Mouse (Mus musculus): ENCODE results near the gene Plekhg6. TPM values are rescaled to one million over a fixed set of nuclear protein-coding genes. Genes with fewer than 3 reads are reported as not detected.

Gene Plekhg6
- polyA plus RNA-seq, 1 experiment from 2014 or later = 0.08 TPM

DNA sequence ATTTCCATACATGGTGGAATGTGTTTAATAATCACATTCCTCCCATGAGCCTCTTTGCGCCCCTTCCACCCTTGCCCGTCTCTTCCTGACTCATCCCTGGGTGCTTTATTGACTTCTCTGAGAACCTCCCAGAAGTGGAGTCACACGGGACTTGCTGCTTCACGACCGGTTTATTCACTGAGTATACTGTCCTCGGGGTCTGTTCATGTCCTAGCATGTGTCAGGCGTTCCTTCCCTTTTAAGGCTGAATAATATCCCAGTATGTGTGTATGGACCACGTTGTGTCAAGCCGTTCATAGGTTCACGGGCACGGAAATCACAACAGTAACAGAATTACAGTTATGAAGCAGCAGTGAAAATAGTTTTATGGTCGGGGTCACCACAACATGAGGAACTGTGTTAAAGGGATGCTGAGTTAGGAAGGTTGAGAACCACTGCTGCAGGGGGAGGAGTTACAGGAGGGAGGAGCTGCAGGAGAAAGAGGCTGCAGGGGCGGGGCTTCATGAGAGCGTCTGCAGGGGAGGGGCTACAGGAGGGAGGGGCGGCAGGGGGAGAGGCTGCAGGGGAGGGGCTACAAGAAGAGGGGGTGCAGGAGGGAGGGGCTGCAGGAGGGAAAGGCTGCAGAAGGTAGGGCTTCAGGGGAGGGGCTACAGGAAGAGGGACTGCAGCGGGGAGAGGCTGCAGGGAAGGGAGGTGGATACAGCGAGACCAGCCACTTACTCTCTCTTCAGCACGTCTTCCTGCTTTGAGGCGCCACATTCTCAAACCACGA lies 41.6 kb upstream of the Plekhg6 start:
- no peak overlapping the region for H3K9ac ChIP-seq (replicated peaks; ENCODE audit: low read length)
- WGBS = 22% methylated on average over 20 of the region's 20 CpGs
- H3K9me3 ChIP-seq (replicated peaks; ENCODE audit: control insufficient read depth, low read length) = no peaks in the 10 kb centered on the region
- DNase-seq (ENCODE audit: low spot score) = peak; percentile 82
- H3K27me3 ChIP-seq (ENCODE audit: control insufficient read depth, insufficient read depth, low read length) = no peaks in the 10 kb centered on the region
- no peaks in the 10 kb centered on the region; the same call in 1 of the 2 replicates for H3K4me1 ChIP-seq (ENCODE audit: control insufficient read depth, insufficient read depth, low read length)
- H3K4me2 ChIP-seq (ENCODE audit: low read depth, low read length) = peak overlapping the region; percentile 10
- 0 out of 2 replicates have a peak, but pooled peaks have one; percentile 6 for ATAC-seq (replicated peaks; ENCODE audit: insufficient number of reproducible peaks, low FRiP score, low TSS enrichment, low read depth)
- H3K36me3 ChIP-seq (replicated peaks; ENCODE audit: control insufficient read depth, insufficient read depth, low read depth, low read length) = no peaks in the 10 kb centered on the region
- no peak overlapping the region for H3K4me3 ChIP-seq (ENCODE audit: low read depth, low read length)
- H3K27ac ChIP-seq (replicated peaks; ENCODE audit: low read depth, low read length) = no peak overlapping the region

- 72% methylated on average over 16 of the region's 16 CpGs for WGBS
- H3K4me3 ChIP-seq (ENCODE audit: low read depth, low read length) = no peak overlapping the region
- no peak for DNase-seq (ENCODE audit: low spot score)
- H3K9me3 ChIP-seq (replicated peaks; ENCODE audit: control insufficient read depth, low read length) = no peaks in the 10 kb centered on the region
- H3K36me3 ChIP-seq (replicated peaks; ENCODE audit: control insufficient read depth, insufficient read depth, low read depth, low read length) = no peaks in the 10 kb centered on the region
- no peak overlapping the region for H3K4me2 ChIP-seq (ENCODE audit: low read depth, low read length)
- H3K27ac ChIP-seq (replicated peaks; ENCODE audit: low read depth, low read length) = no peak overlapping the region
- no peak overlapping the region for H3K9ac ChIP-seq (replicated peaks; ENCODE audit: low read length)
- H3K27me3 ChIP-seq (ENCODE audit: control insufficient read depth, insufficient read depth, low read length) = no peaks in the 10 kb centered on the region
- ATAC-seq (replicated peaks; ENCODE audit: insufficient number of reproducible peaks, low FRiP score, low TSS enrichment, low read depth) = no peak
- H3K4me1 ChIP-seq (ENCODE audit: control insufficient read depth, insufficient read depth, low read length) = no peaks in the 10 kb centered on the region
Measured at GRCm38 (mm10) chr6:125420458-125421063, 40.0 kb upstream of the Plekhg6 start.

GRCm38 (mm10) chr6:125418744-125419143 lies 38.2 kb upstream of the Plekhg6 start:
- WGBS = 13% methylated on average over 9 of the region's 9 CpGs
- no peaks in the 10 kb centered on the region for H3K9me3 ChIP-seq (replicated peaks; ENCODE audit: control insufficient read depth, low read length)
- peak; percentile 43 for ATAC-seq (replicated peaks; ENCODE audit: insufficient number of reproducible peaks, low FRiP score, low TSS enrichment, low read depth)

DNA sequence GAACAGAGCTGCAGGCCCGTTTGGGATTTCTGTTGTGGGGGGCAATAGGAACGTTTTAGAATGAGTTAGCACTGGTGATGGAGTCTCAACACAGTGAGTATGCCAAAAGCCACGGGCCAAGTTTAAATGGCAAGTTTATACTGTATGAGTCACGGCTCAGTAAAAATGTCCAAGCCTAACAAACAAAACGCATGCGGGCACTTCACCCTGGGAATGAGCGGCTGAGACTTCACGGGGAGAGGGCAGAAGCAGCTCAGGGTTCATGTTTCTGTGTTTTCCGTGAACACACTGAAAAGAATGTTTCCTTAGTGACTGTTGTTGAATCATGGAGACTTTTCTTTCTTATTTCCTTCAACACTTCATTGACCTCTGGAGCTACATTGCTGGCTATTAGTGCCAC lies 32.7 kb upstream of the Plekhg6 start:
- no peaks in the 10 kb centered on the region for H3K27me3 ChIP-seq (ENCODE audit: control insufficient read depth, insufficient read depth, low read length)
- no peak for DNase-seq (ENCODE audit: low spot score)
- H3K4me3 ChIP-seq (ENCODE audit: low read depth, low read length) = no peak overlapping the region
- 73% methylated on average over 9 of the region's 9 CpGs for WGBS
- H3K4me2 ChIP-seq (ENCODE audit: low read depth, low read length) = no peak overlapping the region
- no peak overlapping the region for H3K9ac ChIP-seq (replicated peaks; ENCODE audit: low read length)
- ATAC-seq (replicated peaks; ENCODE audit: insufficient number of reproducible peaks, low FRiP score, low TSS enrichment, low read depth) = no peak
- no peaks in the 10 kb centered on the region for H3K36me3 ChIP-seq (replicated peaks; ENCODE audit: control insufficient read depth, insufficient read depth, low read depth, low read length)
- H3K27ac ChIP-seq (replicated peaks; ENCODE audit: low read depth, low read length) = no peak overlapping the region
- no peaks in the 10 kb centered on the region for H3K4me1 ChIP-seq (ENCODE audit: control insufficient read depth, insufficient read depth, low read length)
- H3K9me3 ChIP-seq (replicated peaks; ENCODE audit: control insufficient read depth, low read length) = no peaks in the 10 kb centered on the region

More at GRCm38 (mm10) chr6:125418744-125419143, 38.2 kb upstream of the Plekhg6 start:
- Histone ChIP-seq H3K4me1 (ENCODE audit: control insufficient read depth, insufficient read depth, low read length) (no peaks in the 10 kb centered on the region), H3K27ac (replicated peaks; ENCODE audit: low read depth, low read length) (no peak overlapping the region), H3K36me3 (replicated peaks; ENCODE audit: control insufficient read depth, insufficient read depth, low read depth, low read length) (no peaks in the 10 kb centered on the region), H3K9ac (replicated peaks; ENCODE audit: low read length) (no peak overlapping the region), H3K4me3 (ENCODE audit: low read depth, low read length) (no peak overlapping the region), H3K27me3 (ENCODE audit: control insufficient read depth, insufficient read depth, low read length) (no peaks in the 10 kb centered on the region), H3K4me2 (ENCODE audit: low read depth, low read length) (no peak overlapping the region)
- peak; percentile 91 for DNase-seq (ENCODE audit: low spot score)

DNA sequence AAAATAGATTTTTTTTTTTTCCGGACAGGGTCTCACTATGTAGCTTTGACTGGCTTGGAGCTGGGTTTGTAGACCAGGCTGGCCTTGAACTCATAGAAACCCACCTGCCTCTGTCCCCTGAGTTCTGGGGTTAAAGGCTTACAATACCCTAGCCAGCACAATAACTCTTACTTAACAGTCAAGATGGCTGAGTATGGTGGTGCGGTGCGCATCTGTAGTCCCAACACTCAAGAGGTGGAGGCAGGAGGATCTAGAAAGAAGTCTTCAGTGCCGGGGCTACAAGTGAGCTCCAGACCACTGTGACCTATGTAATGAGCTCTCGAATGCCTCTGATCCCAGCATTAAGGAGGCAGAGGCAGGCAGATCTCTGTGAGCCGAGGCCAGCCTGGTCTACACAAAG lies 31.1 kb upstream of the Plekhg6 start:
- Histone ChIP-seq H3K4me2 (ENCODE audit: low read depth, low read length) (no peak overlapping the region), H3K27ac (replicated peaks; ENCODE audit: low read depth, low read length) (no peak overlapping the region), H3K27me3 (ENCODE audit: control insufficient read depth, insufficient read depth, low read length) (no peaks in the 10 kb centered on the region), H3K36me3 (replicated peaks; ENCODE audit: control insufficient read depth, insufficient read depth, low read depth, low read length) (no peaks in the 10 kb centered on the region), H3K9me3 (replicated peaks; ENCODE audit: control insufficient read depth, low read length) (no peaks in the 10 kb centered on the region), H3K4me3 (ENCODE audit: low read depth, low read length) (no peak overlapping the region), H3K9ac (replicated peaks; ENCODE audit: low read length) (no peak overlapping the region), H3K4me1 (ENCODE audit: control insufficient read depth, insufficient read depth, low read length) (no peaks in the 10 kb centered on the region)
- WGBS = 93% methylated on average over 6 of the region's 6 CpGs
- ATAC-seq (replicated peaks; ENCODE audit: insufficient number of reproducible peaks, low FRiP score, low TSS enrichment, low read depth) (no peak), DNase-seq (ENCODE audit: low spot score) (no peak)

- Histone ChIP-seq H3K4me2 (ENCODE audit: low read depth, low read length) (no peak overlapping the region), H3K36me3 (replicated peaks; ENCODE audit: control insufficient read depth, insufficient read depth, low read depth, low read length) (no peaks in the 10 kb centered on the region), H3K27me3 (ENCODE audit: control insufficient read depth, insufficient read depth, low read length) (no peaks in the 10 kb centered on the region), H3K4me3 (ENCODE audit: low read depth, low read length) (no peak overlapping the region), H3K9me3 (replicated peaks; ENCODE audit: control insufficient read depth, low read length) (no peaks in the 10 kb centered on the region), H3K9ac (replicated peaks; ENCODE audit: low read length) (no peak overlapping the region), H3K27ac (replicated peaks; ENCODE audit: low read depth, low read length) (no peak overlapping the region), H3K4me1 (ENCODE audit: control insufficient read depth, insufficient read depth, low read length) (no peaks in the 10 kb centered on the region)
- 60% methylated on average over 8 of the region's 8 CpGs for WGBS
- DNase-seq (ENCODE audit: low spot score) (no peak), ATAC-seq (replicated peaks; ENCODE audit: insufficient number of reproducible peaks, low FRiP score, low TSS enrichment, low read depth) (no peak)
Measured at GRCm38 (mm10) chr6:125410995-125411547, 30.5 kb upstream of the Plekhg6 start.

GRCm38 (mm10) chr6:125410551-125410950 lies 30.0 kb upstream of the Plekhg6 start:
- no peak overlapping the region for H3K9ac ChIP-seq (replicated peaks; ENCODE audit: low read length)
- no peaks in the 10 kb centered on the region for H3K36me3 ChIP-seq (replicated peaks; ENCODE audit: control insufficient read depth, insufficient read depth, low read depth, low read length)
- ATAC-seq (replicated peaks; ENCODE audit: insufficient number of reproducible peaks, low FRiP score, low TSS enrichment, low read depth) (no peak), DNase-seq (ENCODE audit: low spot score) (no peak)
- H3K4me2 ChIP-seq (ENCODE audit: low read depth, low read length) = no peak overlapping the region
- no peak overlapping the region for H3K4me3 ChIP-seq (ENCODE audit: low read depth, low read length)
- H3K27me3 ChIP-seq (ENCODE audit: control insufficient read depth, insufficient read depth, low read length) = no peaks in the 10 kb centered on the region
- H3K9me3 ChIP-seq (replicated peaks; ENCODE audit: control insufficient read depth, low read length) = no peaks in the 10 kb centered on the region
- H3K27ac ChIP-seq (replicated peaks; ENCODE audit: low read depth, low read length) = no peak overlapping the region
- WGBS = 72% methylated on average over 11 of the region's 11 CpGs
- H3K4me1 ChIP-seq (ENCODE audit: control insufficient read depth, insufficient read depth, low read length) = no peaks in the 10 kb centered on the region

GRCm38 (mm10) chr6:125407657-125408056 lies 27.1 kb upstream of the Plekhg6 start:
- Histone ChIP-seq H3K9me3 (replicated peaks; ENCODE audit: control insufficient read depth, low read length) (no peaks in the 10 kb centered on the region), H3K4me2 (ENCODE audit: low read depth, low read length) (no peak overlapping the region), H3K4me1 (ENCODE audit: control insufficient read depth, insufficient read depth, low read length) (no peaks in the 10 kb centered on the region), H3K4me3 (ENCODE audit: low read depth, low read length) (no peak overlapping the region), H3K27me3 (ENCODE audit: control insufficient read depth, insufficient read depth, low read length) (no peaks in the 10 kb centered on the region), H3K36me3 (replicated peaks; ENCODE audit: control insufficient read depth, insufficient read depth, low read depth, low read length) (no peaks in the 10 kb centered on the region), H3K27ac (replicated peaks; ENCODE audit: low read depth, low read length) (no peak overlapping the region), H3K9ac (replicated peaks; ENCODE audit: low read length) (no peak overlapping the region)
- WGBS = 92% methylated on average over 10 of the region's 10 CpGs
- ATAC-seq (replicated peaks; ENCODE audit: insufficient number of reproducible peaks, low FRiP score, low TSS enrichment, low read depth) (no peak), DNase-seq (ENCODE audit: low spot score) (no peak)
